Mouse (Mus musculus): Measurements from ENCODE around the gene Npat.

Npat gene

DNA sequence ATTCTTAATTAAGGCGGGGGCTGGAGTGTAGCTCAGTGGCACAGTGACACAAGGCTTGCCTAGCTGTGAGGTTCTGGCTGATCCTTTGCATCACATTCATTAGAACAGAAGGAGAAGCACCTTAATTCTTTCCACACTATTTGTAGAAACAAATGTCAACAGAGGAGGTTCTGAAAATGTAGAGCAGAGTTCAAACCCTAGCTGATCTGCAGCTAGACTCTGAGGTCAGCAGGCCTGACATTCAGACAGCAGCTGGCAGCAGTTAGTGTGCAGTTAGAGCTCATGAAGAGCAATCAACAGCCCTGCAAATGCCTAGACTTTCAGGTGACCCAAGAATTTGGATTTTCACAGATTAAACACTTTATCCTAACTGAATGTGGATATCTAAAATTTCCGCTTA lies 64.7 kb downstream of the Npat start:
- Histone ChIP-seq H3K27me3 (ENCODE audit: control insufficient read depth, insufficient read depth, low read length, poor library complexity, severe bottlenecking) (no peaks in the 10 kb centered on the region), H3K36me3 (ENCODE audit: control insufficient read depth, insufficient read depth, low read length, poor library complexity, severe bottlenecking) (no peaks in the 10 kb centered on the region)
- no peak for DNase-seq (ENCODE audit: low read depth, low spot score)

GRCm38 (mm10) chr9:53603384-53603783 lies 66.5 kb downstream of the Npat start:
- H3K36me3 ChIP-seq (ENCODE audit: control insufficient read depth, insufficient read depth, low read length, poor library complexity, severe bottlenecking) = no peaks in the 10 kb centered on the region
- H3K27me3 ChIP-seq (ENCODE audit: control insufficient read depth, insufficient read depth, low read length, poor library complexity, severe bottlenecking) = no peaks in the 10 kb centered on the region
- DNase-seq (ENCODE audit: low read depth, low spot score) = peak; percentile 63

GRCm38 (mm10) chr9:53603849-53604248 lies 67.0 kb downstream of the Npat start:
- no peak for DNase-seq (ENCODE audit: low read depth, low spot score)

GRCm38 (mm10) chr9:53604954-53605353 lies 68.1 kb downstream of the Npat start:
- no peaks in the 10 kb centered on the region for H3K27me3 ChIP-seq (ENCODE audit: control insufficient read depth, insufficient read depth, low read length, poor library complexity, severe bottlenecking)
- no peak for DNase-seq (ENCODE audit: low read depth, low spot score)
- H3K36me3 ChIP-seq (ENCODE audit: control insufficient read depth, insufficient read depth, low read length, poor library complexity, severe bottlenecking) = no peaks in the 10 kb centered on the region

More at GRCm38 (mm10) chr9:53603849-53604248, 67.0 kb downstream of the Npat start:
- no peaks in the 10 kb centered on the region for H3K36me3 ChIP-seq (ENCODE audit: control insufficient read depth, insufficient read depth, low read length, poor library complexity, severe bottlenecking)
- no peaks in the 10 kb centered on the region for H3K27me3 ChIP-seq (ENCODE audit: control insufficient read depth, insufficient read depth, low read length, poor library complexity, severe bottlenecking)

DNA sequence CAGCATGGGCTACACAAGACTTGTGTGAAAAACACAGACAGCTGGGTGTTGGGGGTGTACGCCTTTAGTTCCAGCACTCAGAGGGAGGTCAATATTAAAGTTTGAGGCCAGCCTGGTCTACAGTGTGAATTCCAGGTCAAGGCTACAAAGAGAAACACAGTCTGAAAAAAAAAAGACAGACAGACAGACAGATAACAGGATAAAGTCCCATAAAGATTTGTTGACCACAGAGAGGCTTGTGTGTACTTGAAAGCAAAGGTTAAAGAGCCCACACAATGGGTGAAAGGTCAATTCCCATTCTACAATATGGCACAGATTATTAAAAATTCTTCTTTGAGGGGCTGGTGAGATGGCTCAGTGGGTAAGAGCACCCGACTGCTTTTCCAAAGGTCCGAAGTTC lies 70.3 kb downstream of the Npat start:
- DNase-seq (ENCODE audit: low read depth, low spot score) = no peak
- Histone ChIP-seq H3K27me3 (ENCODE audit: control insufficient read depth, insufficient read depth, low read length, poor library complexity, severe bottlenecking) (no peaks in the 10 kb centered on the region), H3K36me3 (ENCODE audit: control insufficient read depth, insufficient read depth, low read length, poor library complexity, severe bottlenecking) (no peaks in the 10 kb centered on the region)

GRCm38 (mm10) chr9:53607816-53608215 lies 71.0 kb downstream of the Npat start:
- Histone ChIP-seq H3K27me3 (ENCODE audit: control insufficient read depth, insufficient read depth, low read length, poor library complexity, severe bottlenecking) (no peaks in the 10 kb centered on the region), H3K36me3 (ENCODE audit: control insufficient read depth, insufficient read depth, low read length, poor library complexity, severe bottlenecking) (no peaks in the 10 kb centered on the region)
- DNase-seq (ENCODE audit: low read depth, low spot score) = no peak

GRCm38 (mm10) chr9:53609306-53609967 lies 72.6 kb downstream of the Npat start:
- Histone ChIP-seq H3K27me3 (ENCODE audit: control insufficient read depth, insufficient read depth, low read length, poor library complexity, severe bottlenecking) (no peaks in the 10 kb centered on the region), H3K36me3 (ENCODE audit: control insufficient read depth, insufficient read depth, low read length, poor library complexity, severe bottlenecking) (no peaks in the 10 kb centered on the region)
- DNase-seq (ENCODE audit: low read depth, low spot score) = no peak

GRCm38 (mm10) chr9:53609968-53610781 lies 73.3 kb downstream of the Npat start, which contains the start of gene Acat1:
Gene Acat1, minus strand, starts transcription at chr9:53610382.
- peak; percentile 92 for DNase-seq (ENCODE audit: low read depth, low spot score)
- Histone ChIP-seq H3K36me3 (ENCODE audit: control insufficient read depth, insufficient read depth, low read length, poor library complexity, severe bottlenecking) (no peaks in the 10 kb centered on the region), H3K27me3 (ENCODE audit: control insufficient read depth, insufficient read depth, low read length, poor library complexity, severe bottlenecking) (no peaks in the 10 kb centered on the region)

DNA sequence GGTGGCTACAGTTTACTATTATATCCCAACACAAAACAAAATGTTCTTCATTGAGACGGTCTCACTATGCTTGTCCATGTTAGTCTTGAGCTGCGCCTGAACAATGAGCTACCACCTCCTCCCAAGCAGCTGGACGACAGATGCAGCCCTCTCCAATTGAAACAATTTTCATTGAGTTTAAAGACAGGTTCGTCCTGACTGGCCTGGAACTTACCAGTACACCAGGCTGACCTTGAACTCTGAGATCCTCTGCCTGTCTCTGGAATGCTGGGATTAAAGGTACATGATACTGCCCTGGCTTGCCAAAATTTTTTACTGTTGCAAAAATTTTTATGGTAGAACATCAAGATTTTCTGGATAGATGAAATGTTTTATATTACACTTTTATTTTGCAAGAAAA lies 77.4 kb downstream of the Npat start:
- peaks cover 4% of the 10 kb centered on the region; the same call in 1 of the 2 replicates for H3K36me3 ChIP-seq (ENCODE audit: control insufficient read depth, insufficient read depth, low read length, poor library complexity, severe bottlenecking)

DNA sequence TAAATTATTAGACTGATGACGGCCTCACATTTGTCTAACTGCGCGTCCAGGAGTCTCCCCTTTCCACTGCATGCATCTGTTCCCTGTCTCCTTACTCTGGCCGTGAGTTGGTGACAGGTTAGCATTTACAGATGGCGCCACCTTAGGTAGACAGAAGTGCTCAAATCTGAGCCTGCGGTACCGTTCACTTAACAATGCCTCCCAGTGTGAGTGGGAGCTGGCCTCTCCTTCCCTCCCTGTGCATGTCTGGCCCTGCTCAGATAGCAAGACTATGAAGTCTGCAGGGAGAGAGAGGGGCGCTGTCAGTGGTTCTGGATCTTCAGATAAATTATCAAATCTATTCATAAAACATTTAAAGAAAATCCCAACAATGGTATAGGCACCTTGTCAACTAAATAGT lies 78.4 kb downstream of the Npat start:
- Histone ChIP-seq H3K27me3 (ENCODE audit: control insufficient read depth, insufficient read depth, low read length, poor library complexity, severe bottlenecking) (no peaks in the 10 kb centered on the region), H3K36me3 (ENCODE audit: control insufficient read depth, insufficient read depth, low read length, poor library complexity, severe bottlenecking) (peaks cover 4% of the 10 kb centered on the region; the same call in 1 of the 2 replicates)
- no peak for DNase-seq (ENCODE audit: low read depth, low spot score)

More for the DNA sequence above, 77.4 kb downstream of the Npat start:
- no peak for DNase-seq (ENCODE audit: low read depth, low spot score)
- H3K27me3 ChIP-seq (ENCODE audit: control insufficient read depth, insufficient read depth, low read length, poor library complexity, severe bottlenecking) = no peaks in the 10 kb centered on the region
